Mouse (Mus musculus) megakaryocyte progenitor cell, adult 5-6 weeks (primary cell): ENCODE measurements around the gene Gabpb1. TPM values are rescaled to one million over a fixed set of nuclear protein-coding genes. Genes with fewer than 3 reads are reported as not detected.

ENCODE experiments used
- ATAC-seq: replicated peaks from 2 replicates; pipeline ENCODE4 v1.8.0; 2016; ENCODE audit warnings: mild to moderate bottlenecking, moderate TSS enrichment, inconsistent platforms; ENCODE audit not compliant: poor library complexity
- total RNA-seq, 2 experiments: library from RNA; stranded (forward) in 1 of 2; stranded (reverse) in 1 of 2; fragments of 157-497, 149-512 nt in 1 of 2; fragments of 200-1000 nt in 1 of 2; gene quantifications; 2 replicates each; pipeline versions ENCODE4 v1.2.3 to v1.2.4; 2015 to 2017

The Gabpb1 gene
- total RNA-seq, 2 experiments from 2014 or later = 26.8 to 57.2 TPM

DNA sequence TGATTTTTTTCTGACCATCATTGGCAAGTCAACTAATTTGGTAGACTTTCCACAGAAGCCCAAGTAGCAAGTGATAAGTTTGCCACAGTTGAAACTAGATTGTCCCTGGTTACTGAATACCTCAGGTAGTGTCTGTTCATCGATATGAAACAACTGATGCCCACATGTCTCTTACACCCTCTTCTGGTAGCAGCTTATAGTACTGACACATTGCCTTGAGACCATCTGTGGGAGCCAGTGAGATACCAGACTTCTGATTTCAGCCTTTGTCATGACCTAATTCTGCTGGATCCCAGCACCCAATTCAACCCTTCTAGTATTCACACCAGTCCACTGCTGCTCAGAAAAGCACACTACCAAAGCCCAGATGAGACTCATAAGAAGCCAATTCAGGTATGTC lies 31.4 kb downstream of the Gabpb1 start:
- peak; percentile 57 for ATAC-seq

- ATAC-seq = no peak
Measured at GRCm38 (mm10) chr2:126640298-126640697, 35.8 kb downstream of the Gabpb1 start.

DNA sequence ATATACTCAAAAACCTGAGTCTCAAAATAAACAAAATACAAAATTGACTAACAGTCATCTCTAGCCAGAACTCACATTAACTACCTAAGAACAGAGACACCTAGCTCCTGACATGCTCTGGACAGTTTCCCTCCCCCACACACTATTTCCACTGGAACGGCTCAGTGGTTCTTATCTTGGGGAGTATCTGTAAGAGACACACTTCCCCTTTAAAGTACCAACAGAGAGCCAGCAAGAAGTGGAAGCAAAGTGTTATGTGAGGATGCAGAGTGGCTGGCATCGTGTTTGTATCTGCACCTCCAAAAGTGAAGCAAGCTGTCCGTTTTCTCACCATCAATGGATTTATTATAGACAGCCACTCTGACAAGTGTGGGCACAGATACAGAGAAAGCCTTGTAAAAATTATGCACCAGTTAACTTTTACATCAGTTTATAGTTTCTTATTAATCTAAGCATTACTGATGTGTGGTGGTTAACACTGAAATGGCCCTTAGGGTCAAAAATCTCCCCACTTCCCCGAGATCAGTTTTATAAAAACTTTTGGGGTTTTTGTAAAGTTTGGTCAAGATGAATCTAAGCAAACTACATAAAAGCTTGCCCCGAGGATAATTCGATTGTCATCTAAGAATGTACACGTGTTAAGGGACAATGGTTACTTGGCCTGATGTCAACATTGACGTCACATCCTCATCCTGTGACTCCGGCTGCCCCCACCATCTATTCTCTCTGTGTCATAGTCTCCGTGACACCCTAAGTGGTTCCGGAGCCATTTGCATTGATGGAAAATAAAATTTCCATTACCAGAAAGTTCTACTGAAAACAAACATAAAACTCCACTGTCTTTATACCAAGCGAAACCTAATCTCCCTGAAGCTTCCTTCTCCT lies 40.0 kb downstream of the Gabpb1 start:
- peak; percentile 92 for ATAC-seq

DNA sequence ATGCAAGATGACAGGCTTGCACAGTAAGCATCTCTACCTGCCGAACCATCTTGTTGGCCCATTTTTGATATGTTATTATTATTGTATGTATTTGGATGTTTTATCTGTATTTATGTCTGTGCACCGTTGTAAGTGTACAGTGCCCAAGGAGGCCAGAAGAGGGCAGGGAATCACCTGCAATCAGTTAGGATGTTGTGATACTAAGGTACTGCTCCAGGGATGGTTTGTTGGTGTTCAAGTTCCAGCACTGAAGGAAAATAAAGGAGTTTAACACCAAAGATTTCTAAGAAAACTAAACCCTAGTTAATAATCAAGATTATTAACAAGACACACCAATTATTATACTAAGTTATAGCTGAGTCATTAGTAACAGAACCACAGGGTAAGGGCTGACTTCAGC lies 43.0 kb downstream of the Gabpb1 start:
- ATAC-seq = no peak

DNA sequence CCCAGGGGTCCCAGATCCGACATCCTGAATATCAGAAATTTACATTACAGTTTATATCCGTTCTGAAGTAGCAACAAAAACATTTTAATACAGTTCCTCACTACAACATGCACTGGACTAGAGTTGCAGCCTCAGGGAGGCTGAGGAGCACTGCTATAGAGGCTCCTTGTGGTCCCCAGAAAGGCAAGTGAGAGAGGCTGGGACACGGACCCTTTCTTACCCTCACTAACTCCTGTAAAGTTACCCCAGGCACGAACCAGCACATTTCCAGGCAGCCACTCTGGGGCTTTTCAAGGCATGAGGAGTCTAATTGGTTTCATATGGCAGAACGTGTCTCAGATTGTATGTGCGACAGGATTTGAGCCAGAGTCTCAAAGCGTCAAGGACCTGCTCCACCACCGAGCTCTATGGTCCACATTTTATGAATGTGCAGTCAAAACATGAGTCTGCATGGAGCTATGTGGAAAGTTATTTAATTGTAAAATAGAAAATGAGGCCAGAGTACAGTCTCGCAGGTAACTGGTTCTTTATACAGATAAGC lies 47.6 kb downstream of the Gabpb1 start:
- ATAC-seq = no peak

DNA sequence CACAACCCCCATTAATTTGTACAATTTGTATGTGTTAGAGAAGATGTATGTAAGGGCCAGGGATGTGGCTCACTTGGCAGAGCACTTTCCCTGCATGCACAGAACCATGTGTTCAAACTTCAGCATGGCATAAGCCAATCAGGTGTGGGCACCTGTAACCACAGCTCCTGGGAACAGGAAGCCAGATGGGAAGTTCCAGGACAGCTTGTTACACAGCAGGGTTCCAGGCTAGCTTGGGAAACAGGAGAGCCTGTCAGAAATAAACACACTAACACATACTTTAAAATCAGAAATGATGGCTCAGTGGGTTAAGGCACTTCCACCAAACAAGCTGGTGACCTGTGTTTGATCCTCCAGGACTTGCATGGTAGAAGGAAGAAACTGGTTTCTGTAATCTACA lies 53.0 kb downstream of the Gabpb1 start:
- ATAC-seq = no peak

DNA sequence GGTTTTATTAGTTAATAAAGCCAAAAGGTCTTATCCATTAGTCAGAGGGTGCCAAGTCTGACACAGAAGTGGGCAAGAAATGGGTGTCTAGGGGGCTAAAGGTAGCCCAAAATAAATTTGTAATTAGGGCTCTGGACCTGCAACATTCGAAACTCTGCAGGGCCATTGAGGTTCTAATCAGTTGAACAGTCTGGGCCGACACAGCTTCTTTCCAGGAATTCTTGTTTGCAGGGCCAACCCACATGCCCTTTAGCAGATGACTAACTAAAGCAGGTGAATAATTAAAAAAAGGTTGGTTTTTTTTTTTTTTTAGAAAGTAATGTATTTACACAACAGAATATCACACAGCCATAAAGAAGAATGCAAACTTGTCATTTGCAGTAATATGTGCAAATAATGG lies 53.7 kb downstream of the Gabpb1 start:
- ATAC-seq = no peak

DNA sequence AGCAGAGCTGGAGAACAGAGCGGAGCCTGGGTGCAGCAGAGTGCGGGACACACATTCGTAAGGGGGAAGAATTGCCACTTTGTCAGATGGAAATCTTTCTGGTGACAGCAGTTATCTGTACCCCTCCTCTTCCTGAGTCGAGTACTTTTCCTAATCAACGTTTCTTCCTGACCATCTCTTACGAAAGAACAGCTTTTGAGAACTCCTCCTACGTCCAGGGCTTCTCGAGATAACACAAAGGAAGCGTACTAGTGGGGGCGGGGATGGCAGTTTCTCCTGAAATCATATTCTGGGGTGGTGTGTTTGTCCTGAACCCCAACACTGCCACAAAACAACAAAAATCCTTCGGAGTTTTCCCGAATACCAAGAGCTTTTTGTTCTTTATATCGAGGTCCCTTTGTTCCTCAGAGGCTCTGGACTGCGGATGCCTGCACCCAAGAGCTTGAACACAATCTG lies 56.9 kb downstream of the Gabpb1 start, which contains the start of gene Hdc:
TSS of gene Hdc (minus strand) at position 51 of the 456 bp plus-strand sequence.
- ATAC-seq = peak; percentile 63

DNA sequence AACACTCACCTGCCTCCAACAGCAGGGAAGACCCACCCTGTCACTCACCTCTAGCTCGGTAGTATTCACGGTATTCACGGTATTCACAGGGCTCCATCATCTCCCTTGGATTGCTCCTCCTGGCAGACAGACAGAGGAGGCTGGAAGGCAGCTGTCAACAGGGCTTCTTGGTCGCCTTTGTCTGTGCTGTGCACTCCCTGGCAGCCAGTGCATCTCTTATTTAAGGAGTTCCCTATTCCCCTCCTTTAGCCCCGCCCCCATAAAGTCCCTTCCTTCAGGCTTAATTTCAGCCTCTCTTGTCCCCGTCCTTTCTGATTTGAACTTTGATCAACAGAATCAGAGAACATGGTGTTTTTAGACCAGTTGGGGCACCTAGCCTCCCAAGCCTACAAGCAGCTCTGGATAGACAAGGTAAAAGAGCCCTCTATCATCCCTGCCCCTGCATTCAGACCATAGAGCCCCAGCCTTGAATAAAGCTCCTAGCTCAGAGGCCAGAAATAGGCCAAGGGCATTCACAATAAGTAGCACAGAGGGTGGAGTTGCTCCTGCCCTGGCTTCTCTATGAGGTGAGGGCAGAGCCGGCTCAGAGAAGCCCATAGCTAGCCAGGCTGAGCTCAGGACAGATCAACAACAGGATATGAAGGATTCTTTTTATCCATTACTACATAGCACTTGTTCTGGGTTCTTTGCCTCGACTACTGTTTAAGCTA lies 57.5 kb downstream of the Gabpb1 start:
- ATAC-seq = peak; percentile 71

DNA sequence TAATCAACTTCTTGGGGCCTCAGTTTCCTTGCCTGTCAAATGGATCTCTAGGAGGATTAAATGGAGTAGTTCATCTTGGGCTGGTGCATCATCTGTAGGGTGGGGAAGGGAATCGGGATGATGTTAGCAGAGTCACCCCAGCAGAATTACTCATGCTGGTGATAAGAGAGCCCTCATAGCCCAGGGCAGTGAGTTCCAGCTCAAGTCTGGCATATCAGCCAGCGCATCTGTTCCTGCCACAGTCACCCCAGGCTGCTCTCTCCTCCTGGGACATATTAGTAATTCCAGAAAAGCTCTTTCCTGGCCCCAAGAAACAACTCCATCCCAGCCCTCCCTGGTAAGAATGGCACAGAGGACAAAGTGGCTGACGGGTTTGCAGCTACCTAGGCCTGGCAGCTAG lies 60.8 kb downstream of the Gabpb1 start:
- ATAC-seq = no peak

- peak; percentile 50; the same call in 1 of the 2 replicates for ATAC-seq
Measured at GRCm38 (mm10) chr2:126609600-126609999, 66.5 kb downstream of the Gabpb1 start.

DNA sequence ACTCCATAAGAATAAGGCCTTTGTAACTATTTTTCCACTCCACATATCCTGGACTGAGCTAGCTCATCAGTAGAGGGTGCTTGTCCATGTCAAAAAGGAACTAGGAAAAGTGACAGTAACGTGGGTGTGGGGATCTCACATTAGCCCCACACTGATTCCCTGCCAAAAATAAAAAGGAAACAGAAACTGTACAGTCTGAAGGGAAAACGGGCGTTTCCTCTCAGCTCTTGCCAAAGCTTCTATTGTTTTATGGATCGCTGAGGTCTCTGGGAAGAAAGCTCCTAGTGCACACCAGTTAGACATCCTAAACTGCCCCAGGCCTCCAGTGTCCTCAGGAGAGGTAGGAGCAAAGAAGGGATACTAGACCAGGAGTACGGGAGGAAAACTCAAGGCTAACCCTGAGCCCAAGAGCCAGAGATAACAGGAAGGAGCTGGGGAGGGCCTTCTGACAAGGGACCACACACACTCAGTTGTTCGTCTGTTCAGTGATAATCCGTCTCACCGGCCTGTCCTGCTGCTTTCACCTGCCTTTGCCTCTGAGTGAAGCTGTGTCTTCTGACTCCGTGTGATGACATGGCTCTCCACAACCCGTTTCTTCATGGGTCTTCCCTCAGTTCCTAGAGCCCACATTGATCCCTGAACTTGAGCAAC lies 68.5 kb downstream of the Gabpb1 start:
- peak; percentile 33 for ATAC-seq

- no peak for ATAC-seq
Measured at GRCm38 (mm10) chr2:126606688-126607062, 69.5 kb downstream of the Gabpb1 start.

GRCm38 (mm10) chr2:126606061-126606687 lies 70.0 kb downstream of the Gabpb1 start:
- ATAC-seq = peak; percentile 72

- peak; percentile 68 for ATAC-seq
Measured at GRCm38 (mm10) chr2:126601918-126602600, 74.1 kb downstream of the Gabpb1 start.

DNA sequence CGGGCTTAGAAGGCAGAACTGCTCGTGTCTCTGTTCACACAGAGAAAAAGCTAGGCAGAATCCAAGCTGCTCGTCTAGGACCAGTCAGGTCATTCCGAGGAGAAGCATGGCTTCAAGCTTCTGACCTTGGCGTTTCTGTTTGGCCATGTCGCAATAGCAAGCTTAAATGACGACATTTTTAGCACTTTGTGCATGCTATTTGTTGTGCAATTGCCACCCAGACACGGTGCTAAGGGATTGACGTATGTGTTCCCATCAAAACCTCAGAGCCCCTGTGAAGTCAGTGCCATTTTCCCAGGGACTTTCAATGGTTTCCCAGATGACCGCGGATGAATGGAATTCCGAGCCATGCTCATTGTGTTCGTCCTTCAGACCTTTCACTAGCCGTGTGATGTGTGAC lies 75.6 kb downstream of the Gabpb1 start:
- ATAC-seq = peak; percentile 38

GRCm38 (mm10) chr2:126599005-126599404 lies 77.1 kb downstream of the Gabpb1 start:
- peak; percentile 54 for ATAC-seq

GRCm38 (mm10) chr2:126598359-126598758 lies 77.8 kb downstream of the Gabpb1 start:
- no peak for ATAC-seq

GRCm38 (mm10) chr2:126597279-126598241 lies 78.6 kb downstream of the Gabpb1 start:
- ATAC-seq = no peak
